Mouse (Mus musculus): ENCODE results near the gene Gsdma. TPM values are rescaled to one million over a fixed set of nuclear protein-coding genes. Genes with fewer than 3 reads are reported as not detected.
A peak's percentile ranks its signal among the peaks of the same experiment; 100 is the strongest.

The Gsdma gene
- total and polyA plus RNA-seq, 2 experiments from 2014 or later: not detected

DNA sequence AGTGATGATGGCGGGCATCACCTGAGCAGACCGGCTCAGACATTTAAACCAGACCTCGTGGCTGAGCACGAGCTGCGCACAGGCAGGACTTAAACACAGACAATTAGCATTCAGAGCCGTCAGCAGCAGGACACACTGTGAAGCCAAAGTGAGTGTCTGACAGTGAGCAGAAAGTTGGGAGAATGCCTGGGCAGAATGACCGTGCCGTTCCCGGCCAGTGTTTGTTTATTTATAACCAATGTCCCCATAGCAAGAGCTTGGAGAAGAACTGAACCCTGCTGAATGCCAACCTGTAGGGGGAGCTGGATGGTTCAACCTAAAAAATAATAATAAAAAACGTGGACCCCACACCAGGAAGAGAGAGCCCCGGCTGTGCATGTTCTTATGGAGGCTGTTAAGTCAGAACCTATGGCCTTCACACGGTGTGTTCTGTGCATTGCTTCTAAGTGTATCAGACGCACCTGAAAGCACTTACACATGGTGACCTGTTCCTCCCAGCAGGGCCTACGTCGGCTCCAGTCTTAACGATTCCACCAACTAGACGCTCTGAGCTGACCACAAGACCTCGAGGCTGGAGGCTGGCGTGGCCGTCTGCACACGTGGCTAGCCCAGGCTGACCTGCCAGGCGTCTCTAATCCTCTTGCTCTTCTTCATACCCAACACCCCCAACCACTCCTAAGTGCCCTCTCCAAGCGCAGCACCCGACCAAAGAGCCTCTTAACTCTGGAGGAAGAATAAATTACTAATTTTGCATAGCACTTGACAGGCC lies 57.5 kb downstream of the Gsdma start:
- H3K9ac ChIP-seq (replicated peaks; ENCODE audit: low read depth, low read length): 0 out of 2 replicates have a peak overlapping the region, but pooled peaks have one; percentile 18

DNA sequence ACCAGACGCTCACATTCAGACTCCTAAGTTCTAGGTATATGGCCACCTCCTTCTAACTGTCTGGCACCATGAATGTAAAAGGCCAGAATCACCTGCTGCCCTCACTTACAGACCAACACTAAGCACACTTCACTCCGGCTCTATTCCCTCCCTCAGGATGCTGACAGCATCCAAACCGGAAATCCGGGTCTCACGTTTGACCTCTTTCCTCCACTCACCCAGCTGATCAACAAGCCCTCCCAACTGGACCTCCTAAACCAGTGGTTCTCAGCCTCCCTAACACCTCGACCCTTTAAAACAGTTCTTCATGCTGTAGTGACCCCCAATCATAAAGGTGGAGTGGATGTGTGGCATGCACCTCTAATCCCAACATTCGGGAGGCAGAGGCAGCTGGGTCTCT lies 58.9 kb downstream of the Gsdma start:
- DNase-seq (ENCODE audit: low spot score): no peak
- TF ChIP-seq EP300 (IDR thresholded peaks at IDR 0.05; ENCODE audit: low read depth): no peak
- no peak for TF ChIP-seq CTCF (IDR thresholded peaks at IDR 0.05; ENCODE audit: low read depth)
- H3K4me2 ChIP-seq (ENCODE audit: low read depth, low read length): no peak overlapping the region
- no peak for ATAC-seq (ENCODE audit: insufficient read depth, low read depth)
- no peak overlapping the region for H3K4me3 ChIP-seq (ENCODE audit: low read depth, low read length)
- no peak overlapping the region for H3K27ac ChIP-seq (ENCODE audit: low read depth)
- no peaks in the 10 kb centered on the region for H3K9me3 ChIP-seq (replicated peaks; ENCODE audit: control insufficient read depth, low read length)
- 67% methylated on average over 7 of the region's 7 CpGs for WGBS
- H3K36me3 ChIP-seq (replicated peaks; ENCODE audit: control insufficient read depth, insufficient read depth, low read length): peaks cover 14% of the 10 kb centered on the region
- H3K4me1 ChIP-seq (ENCODE audit: control insufficient read depth, insufficient read depth): peaks cover 17% of the 10 kb centered on the region; the same call in 1 of the 2 replicates
- H3K9ac ChIP-seq (replicated peaks; ENCODE audit: low read depth, low read length): no peak overlapping the region
- no peaks in the 10 kb centered on the region for H3K27me3 ChIP-seq (ENCODE audit: control insufficient read depth, insufficient read depth, low read length)

More for the DNA sequence above, 57.5 kb downstream of the Gsdma start:
- H3K4me3 ChIP-seq (ENCODE audit: low read depth, low read length): no peak overlapping the region
- H3K4me2 ChIP-seq (ENCODE audit: low read depth, low read length): no peak overlapping the region
- H3K4me1 ChIP-seq (ENCODE audit: control insufficient read depth, insufficient read depth): peaks cover 17% of the 10 kb centered on the region; the same call in 1 of the 2 replicates
- TF ChIP-seq CTCF (IDR thresholded peaks at IDR 0.05; ENCODE audit: low read depth) (peak; percentile 63), EP300 (IDR thresholded peaks at IDR 0.05; ENCODE audit: low read depth) (peak; percentile 86)
- no peaks in the 10 kb centered on the region for H3K27me3 ChIP-seq (ENCODE audit: control insufficient read depth, insufficient read depth, low read length)
- WGBS: 31% methylated on average over 24 of the region's 24 CpGs
- H3K36me3 ChIP-seq (replicated peaks; ENCODE audit: control insufficient read depth, insufficient read depth, low read length): peaks cover 7% of the 10 kb centered on the region; the same call in 1 of the 2 replicates
- no peaks in the 10 kb centered on the region for H3K9me3 ChIP-seq (replicated peaks; ENCODE audit: control insufficient read depth, low read length)
- H3K27ac ChIP-seq (ENCODE audit: low read depth): peak overlapping the region; percentile 90
- DNase-seq (ENCODE audit: low spot score): peak; percentile 95
- peak; percentile 90 for ATAC-seq (ENCODE audit: insufficient read depth, low read depth)

DNA sequence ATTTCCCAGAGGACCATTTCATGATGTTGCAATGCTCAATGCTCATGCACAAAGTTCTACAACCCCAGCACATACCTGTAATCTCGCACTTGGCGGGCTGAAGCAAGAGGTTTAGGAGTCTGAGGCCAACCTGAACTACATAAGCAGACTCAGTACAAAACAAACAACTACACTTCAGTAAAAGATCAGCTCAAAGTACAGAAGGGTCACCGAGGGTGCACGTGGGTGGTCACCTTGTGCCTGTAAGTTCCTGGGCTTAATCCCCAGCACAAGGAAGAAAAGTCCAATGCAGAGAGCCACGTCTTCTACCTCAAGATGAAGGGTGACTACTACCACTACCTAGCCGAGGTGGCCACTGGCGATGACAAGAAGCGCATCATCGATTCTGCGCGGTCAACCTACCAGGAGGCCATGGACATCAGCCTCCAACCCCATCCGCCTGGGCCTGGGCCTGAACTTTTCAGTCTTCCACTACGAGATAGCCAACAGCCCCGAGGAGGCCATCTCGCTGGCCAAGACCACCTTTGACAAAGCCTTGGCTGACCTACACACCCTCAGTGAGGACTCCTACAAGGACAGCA lies 61.9 kb downstream of the Gsdma start:
- Histone ChIP-seq H3K4me2 (ENCODE audit: low read depth, low read length) (no peak overlapping the region), H3K9me3 (replicated peaks; ENCODE audit: control insufficient read depth, low read length) (no peaks in the 10 kb centered on the region), H3K4me3 (ENCODE audit: low read depth, low read length) (no peak overlapping the region), H3K27ac (ENCODE audit: low read depth) (no peak overlapping the region), H3K27me3 (ENCODE audit: control insufficient read depth, insufficient read depth, low read length) (no peaks in the 10 kb centered on the region), H3K4me1 (ENCODE audit: control insufficient read depth, insufficient read depth) (peaks cover 14% of the 10 kb centered on the region), H3K9ac (replicated peaks; ENCODE audit: low read depth, low read length) (no peak overlapping the region), H3K36me3 (replicated peaks; ENCODE audit: control insufficient read depth, insufficient read depth, low read length) (peaks cover 14% of the 10 kb centered on the region)
- WGBS: 93% methylated on average over 15 of the region's 15 CpGs
- TF ChIP-seq EP300 (IDR thresholded peaks at IDR 0.05; ENCODE audit: low read depth): no peak
- TF ChIP-seq CTCF (IDR thresholded peaks at IDR 0.05; ENCODE audit: low read depth): no peak
- DNase-seq (ENCODE audit: low spot score) (no peak), ATAC-seq (ENCODE audit: insufficient read depth, low read depth) (no peak)

Other genes starting within 250 kb of the Gsdma start
- 20.6 and 26.5 TPM in 2 replicates for gene Mien1, start 225.4 kb upstream of the Gsdma start, total RNA-seq (2014; rRNA removed; ENCODE audit: low replicate concordance)
- gene Mien1, start 225.4 kb upstream of the Gsdma start, polyA plus RNA-seq (2015; fragmentation: Nextera tagmentation; extraction: Ambion mirVana): 104 and 113 TPM in 2 replicates
- gene Grb7, start 218.0 kb upstream of the Gsdma start, total RNA-seq (2014; rRNA removed; ENCODE audit: low replicate concordance): 0.92 and 0.93 TPM in 2 replicates
- gene Grb7, start 218.0 kb upstream of the Gsdma start, polyA plus RNA-seq (2015; fragmentation: Nextera tagmentation; extraction: Ambion mirVana): 0.15 and 0.23 TPM in 2 replicates
- 8.3 TPM in 1 of 2 replicates, not detected in the other for gene Ikzf3, start 118.3 kb upstream of the Gsdma start, total RNA-seq (2014; rRNA removed; ENCODE audit: low replicate concordance)
- gene Ikzf3, start 118.3 kb upstream of the Gsdma start, polyA plus RNA-seq (2015; fragmentation: Nextera tagmentation; extraction: Ambion mirVana): 0.15 TPM in 1 of 2 replicates, not detected in the other
- gene Zpbp2, start 113.3 kb upstream of the Gsdma start, total RNA-seq (2014; rRNA removed; ENCODE audit: low replicate concordance): not detected in 2 replicates
- gene Zpbp2, start 113.3 kb upstream of the Gsdma start, polyA plus RNA-seq (2015; fragmentation: Nextera tagmentation; extraction: Ambion mirVana): 0.14 and 0.23 TPM in 2 replicates
- 36.1 and 44.8 TPM in 2 replicates for gene Ormdl3, start 77.0 kb upstream of the Gsdma start, total RNA-seq (2014; rRNA removed; ENCODE audit: low replicate concordance)
- gene Ormdl3, start 77.0 kb upstream of the Gsdma start, polyA plus RNA-seq (2015; fragmentation: Nextera tagmentation; extraction: Ambion mirVana): 49.4 and 50.2 TPM in 2 replicates
- gene Lrrc3c, start 66.1 kb upstream of the Gsdma start, total RNA-seq (2014; rRNA removed; ENCODE audit: low replicate concordance): not detected in 2 replicates
- not detected in 2 replicates for gene Lrrc3c, start 66.1 kb upstream of the Gsdma start, polyA plus RNA-seq (2015; fragmentation: Nextera tagmentation; extraction: Ambion mirVana)
- gene Gm12355, start 38.7 kb upstream of the Gsdma start, total RNA-seq (2014; rRNA removed; ENCODE audit: low replicate concordance): 0.15 and 0.19 TPM in 2 replicates
- 0.23 and 0.26 TPM in 2 replicates for gene Gm12355, start 38.7 kb upstream of the Gsdma start, polyA plus RNA-seq (2015; fragmentation: Nextera tagmentation; extraction: Ambion mirVana)
- not detected in 2 replicates for gene Gsdma3, start 38.0 kb upstream of the Gsdma start, total RNA-seq (2014; rRNA removed; ENCODE audit: low replicate concordance)
- not detected in 2 replicates for gene Gsdma3, start 38.0 kb upstream of the Gsdma start, polyA plus RNA-seq (2015; fragmentation: Nextera tagmentation; extraction: Ambion mirVana)
- not detected in 2 replicates for gene Gsdma2, start 17.6 kb upstream of the Gsdma start, total RNA-seq (2014; rRNA removed; ENCODE audit: low replicate concordance)
- not detected in 2 replicates for gene Gsdma2, start 17.6 kb upstream of the Gsdma start, polyA plus RNA-seq (2015; fragmentation: Nextera tagmentation; extraction: Ambion mirVana)
- 96.4 and 130 TPM in 2 replicates for gene Psmd3, start 18.2 kb downstream of the Gsdma start, total RNA-seq (2014; rRNA removed; ENCODE audit: low replicate concordance)
- gene Psmd3, start 18.2 kb downstream of the Gsdma start, polyA plus RNA-seq (2015; fragmentation: Nextera tagmentation; extraction: Ambion mirVana): 134 and 147 TPM in 2 replicates
- 0.23 TPM in 1 of 2 replicates, not detected in the other for gene Csf3, start 36.9 kb downstream of the Gsdma start, total RNA-seq (2014; rRNA removed; ENCODE audit: low replicate concordance)
- not detected in 2 replicates for gene Csf3, start 36.9 kb downstream of the Gsdma start, polyA plus RNA-seq (2015; fragmentation: Nextera tagmentation; extraction: Ambion mirVana)
- 39.9 and 48.0 TPM in 2 replicates for gene Med24, start 65.1 kb downstream of the Gsdma start, total RNA-seq (2014; rRNA removed; ENCODE audit: low replicate concordance)
- gene Med24, start 65.1 kb downstream of the Gsdma start, polyA plus RNA-seq (2015; fragmentation: Nextera tagmentation; extraction: Ambion mirVana): 21.9 and 23.3 TPM in 2 replicates
- 188 and 234 TPM in 2 replicates for gene Thra, start 76.3 kb downstream of the Gsdma start, total RNA-seq (2014; rRNA removed; ENCODE audit: low replicate concordance)
- 40.8 and 44.0 TPM in 2 replicates for gene Thra, start 76.3 kb downstream of the Gsdma start, polyA plus RNA-seq (2015; fragmentation: Nextera tagmentation; extraction: Ambion mirVana)
- gene Nr1d1, start 111.0 kb downstream of the Gsdma start, total RNA-seq (2014; rRNA removed; ENCODE audit: low replicate concordance): 21.0 and 24.3 TPM in 2 replicates
- 10.2 and 10.7 TPM in 2 replicates for gene Nr1d1, start 111.0 kb downstream of the Gsdma start, polyA plus RNA-seq (2015; fragmentation: Nextera tagmentation; extraction: Ambion mirVana)
- gene Msl1, start 131.2 kb downstream of the Gsdma start, total RNA-seq (2014; rRNA removed; ENCODE audit: low replicate concordance): 47.4 and 54.6 TPM in 2 replicates
- gene Msl1, start 131.2 kb downstream of the Gsdma start, polyA plus RNA-seq (2015; fragmentation: Nextera tagmentation; extraction: Ambion mirVana): 11.3 and 12.6 TPM in 2 replicates
- gene Casc3, start 140.6 kb downstream of the Gsdma start, total RNA-seq (2014; rRNA removed; ENCODE audit: low replicate concordance): 6.8 and 9.7 TPM in 2 replicates
- gene Casc3, start 140.6 kb downstream of the Gsdma start, polyA plus RNA-seq (2015; fragmentation: Nextera tagmentation; extraction: Ambion mirVana): 11.6 and 11.9 TPM in 2 replicates
- 0.77 and 0.80 TPM in 2 replicates for gene Rapgefl1, start 172.4 kb downstream of the Gsdma start, total RNA-seq (2014; rRNA removed; ENCODE audit: low replicate concordance)
- gene Rapgefl1, start 172.4 kb downstream of the Gsdma start, polyA plus RNA-seq (2015; fragmentation: Nextera tagmentation; extraction: Ambion mirVana): 0.41 and 0.55 TPM in 2 replicates
- gene Wipf2, start 199.3 kb downstream of the Gsdma start, total RNA-seq (2014; rRNA removed; ENCODE audit: low replicate concordance): 3.4 and 6.2 TPM in 2 replicates
- gene Wipf2, start 199.3 kb downstream of the Gsdma start, polyA plus RNA-seq (2015; fragmentation: Nextera tagmentation; extraction: Ambion mirVana): 1.5 and 1.8 TPM in 2 replicates
- 1.4 and 2.2 TPM in 2 replicates for gene Cdc6, start 243.4 kb downstream of the Gsdma start, total RNA-seq (2014; rRNA removed; ENCODE audit: low replicate concordance)
- gene Cdc6, start 243.4 kb downstream of the Gsdma start, polyA plus RNA-seq (2015; fragmentation: Nextera tagmentation; extraction: Ambion mirVana): 4.2 and 4.5 TPM in 2 replicates

Data from heart, postnatal 0 days (tissue).